Mouse (Mus musculus): ENCODE data around the gene Lman2l. TPM values are rescaled to one million over a fixed set of nuclear protein-coding genes. Genes with fewer than 3 reads are reported as not detected.
A peak's percentile ranks its signal among the peaks of the same experiment; 100 is the strongest.

Gene Lman2l
- polyA plus RNA-seq, 1 experiment from 2014 or later = 42.1 TPM

GRCm38 (mm10) chr1:36454055-36454815 lies 9.2 kb upstream of the Lman2l start:
- 81% methylated on average over 6 of the region's 6 CpGs for WGBS
- Histone ChIP-seq H3K9ac (no peak overlapping the region), H3K27me3 (replicated peaks) (no peaks in the 10 kb centered on the region), H3K4me2 (no peak overlapping the region), H3K27ac (no peak overlapping the region), H3K36me3 (no peaks in the 10 kb centered on the region), H3K9me3 (no peaks in the 10 kb centered on the region), H3K4me1 (0 out of 2 replicates have a peak, but pooled peaks cover 4% of the 10 kb centered on the region), H3K4me3 (replicated peaks) (no peak overlapping the region)
- ATAC-seq (ENCODE audit: insufficient read depth, low FRiP score, low read depth) = no peak

GRCm38 (mm10) chr1:36446841-36447240 lies 1.8 kb upstream of the Lman2l start:
- ATAC-seq (ENCODE audit: insufficient read depth, low FRiP score, low read depth) = no peak
- Histone ChIP-seq H3K4me3 (replicated peaks) (no peak overlapping the region), H3K9ac (no peak overlapping the region), H3K27ac (no peak overlapping the region), H3K9me3 (no peaks in the 10 kb centered on the region), H3K4me1 (peaks cover 6% of the 10 kb centered on the region; the same call in 1 of the 2 replicates), H3K36me3 (peaks cover 3% of the 10 kb centered on the region; the same call in 1 of the 2 replicates), H3K4me2 (no peak overlapping the region), H3K27me3 (replicated peaks) (no peaks in the 10 kb centered on the region)
- WGBS = 84% methylated on average over 5 of the region's 5 CpGs

GRCm38 (mm10) chr1:36446106-36446824 lies 1.2 kb upstream of the Lman2l start:
- H3K9me3 ChIP-seq = no peaks in the 10 kb centered on the region
- no peak overlapping the region for H3K4me2 ChIP-seq
- no peak overlapping the region for H3K4me3 ChIP-seq (replicated peaks)
- no peaks in the 10 kb centered on the region for H3K27me3 ChIP-seq (replicated peaks)
- no peak overlapping the region for H3K27ac ChIP-seq
- H3K9ac ChIP-seq = no peak overlapping the region
- H3K36me3 ChIP-seq = peaks cover 3% of the 10 kb centered on the region; the same call in 1 of the 2 replicates
- ATAC-seq (ENCODE audit: insufficient read depth, low FRiP score, low read depth) = no peak
- H3K4me1 ChIP-seq = peaks cover 6% of the 10 kb centered on the region; the same call in 1 of the 2 replicates
- WGBS = 73% methylated on average over 5 of the region's 5 CpGs

GRCm38 (mm10) chr1:36445508-36445907 lies 437 bp upstream of the Lman2l start:
- Histone ChIP-seq H3K9ac (no peak overlapping the region), H3K36me3 (peaks cover 3% of the 10 kb centered on the region; the same call in 1 of the 2 replicates), H3K27me3 (replicated peaks) (no peaks in the 10 kb centered on the region), H3K4me3 (replicated peaks) (peak overlapping the region; percentile 97), H3K27ac (no peak overlapping the region; the same call in 1 of the 2 replicates), H3K9me3 (no peaks in the 10 kb centered on the region), H3K4me1 (peaks cover 6% of the 10 kb centered on the region; the same call in 1 of the 2 replicates), H3K4me2 (peak overlapping the region; percentile 11; the same call in 1 of the 2 replicates)
- no peak for ATAC-seq (ENCODE audit: insufficient read depth, low FRiP score, low read depth)
- 38% methylated on average over 8 of the region's 8 CpGs for WGBS

- peaks cover 35% of the 10 kb centered on the region for H3K36me3 ChIP-seq
- ATAC-seq (ENCODE audit: insufficient read depth, low FRiP score, low read depth) = no peak
- WGBS = 75% methylated on average over 4 of the region's 4 CpGs
- no peak overlapping the region for H3K4me3 ChIP-seq (replicated peaks)
- H3K27me3 ChIP-seq (replicated peaks) = no peaks in the 10 kb centered on the region
- H3K4me1 ChIP-seq = peaks cover 6% of the 10 kb centered on the region; the same call in 1 of the 2 replicates
- no peak overlapping the region for H3K9ac ChIP-seq
- no peak overlapping the region for H3K4me2 ChIP-seq
- no peak overlapping the region for H3K27ac ChIP-seq
- no peaks in the 10 kb centered on the region for H3K9me3 ChIP-seq
Observed at GRCm38 (mm10) chr1:36441101-36441500, 4.0 kb downstream of the Lman2l start.

- H3K4me3 ChIP-seq (replicated peaks) = no peak overlapping the region
- 86% methylated on average over 3 of the region's 3 CpGs for WGBS
- no peak overlapping the region for H3K4me2 ChIP-seq
- H3K36me3 ChIP-seq = peaks cover 40% of the 10 kb centered on the region
- no peaks in the 10 kb centered on the region for H3K9me3 ChIP-seq
- no peaks in the 10 kb centered on the region for H3K4me1 ChIP-seq
- no peak for ATAC-seq (ENCODE audit: insufficient read depth, low FRiP score, low read depth)
- no peak overlapping the region for H3K9ac ChIP-seq
- H3K27me3 ChIP-seq (replicated peaks) = no peaks in the 10 kb centered on the region
- H3K27ac ChIP-seq = no peak overlapping the region
Observed at GRCm38 (mm10) chr1:36437223-36437622, 7.8 kb downstream of the Lman2l start.

- H3K36me3 ChIP-seq = peaks cover 46% of the 10 kb centered on the region
- 93% methylated on average over 6 of the region's 6 CpGs for WGBS
- H3K27me3 ChIP-seq (replicated peaks) = no peaks in the 10 kb centered on the region
- no peak for ATAC-seq (ENCODE audit: insufficient read depth, low FRiP score, low read depth)
- H3K9ac ChIP-seq = no peak overlapping the region
- no peaks in the 10 kb centered on the region for H3K4me1 ChIP-seq
- H3K4me2 ChIP-seq = no peak overlapping the region
- H3K4me3 ChIP-seq (replicated peaks) = no peak overlapping the region
- no peaks in the 10 kb centered on the region for H3K9me3 ChIP-seq
- no peak overlapping the region for H3K27ac ChIP-seq
Observed at GRCm38 (mm10) chr1:36436515-36436914, 8.6 kb downstream of the Lman2l start.

- no peaks in the 10 kb centered on the region for H3K4me1 ChIP-seq
- no peaks in the 10 kb centered on the region for H3K9me3 ChIP-seq
- 72% methylated on average over 4 of the region's 4 CpGs for WGBS
- peaks cover 46% of the 10 kb centered on the region for H3K36me3 ChIP-seq
- no peak overlapping the region for H3K4me2 ChIP-seq
- no peak overlapping the region for H3K27ac ChIP-seq
- H3K27me3 ChIP-seq (replicated peaks) = no peaks in the 10 kb centered on the region
- H3K4me3 ChIP-seq (replicated peaks) = no peak overlapping the region
- no peak for ATAC-seq (ENCODE audit: insufficient read depth, low FRiP score, low read depth)
- no peak overlapping the region for H3K9ac ChIP-seq
Observed at GRCm38 (mm10) chr1:36435071-36435470, 10.0 kb downstream of the Lman2l start.

- no peak for ATAC-seq (ENCODE audit: insufficient read depth, low FRiP score, low read depth)
- Histone ChIP-seq H3K9me3 (no peaks in the 10 kb centered on the region), H3K9ac (no peak overlapping the region), H3K4me2 (no peak overlapping the region), H3K4me1 (no peaks in the 10 kb centered on the region), H3K27ac (no peak overlapping the region), H3K27me3 (replicated peaks) (no peaks in the 10 kb centered on the region), H3K4me3 (replicated peaks) (no peak overlapping the region), H3K36me3 (peaks cover 40% of the 10 kb centered on the region)
- WGBS = 92% methylated on average over 3 of the region's 3 CpGs
Observed at GRCm38 (mm10) chr1:36433616-36434015, 11.5 kb downstream of the Lman2l start.

- no peaks in the 10 kb centered on the region for H3K4me1 ChIP-seq
- H3K27ac ChIP-seq = no peak overlapping the region
- no peak for ATAC-seq (ENCODE audit: insufficient read depth, low FRiP score, low read depth)
- 72% methylated on average over 4 of the region's 4 CpGs for WGBS
- peaks cover 33% of the 10 kb centered on the region for H3K36me3 ChIP-seq
- H3K9me3 ChIP-seq = no peaks in the 10 kb centered on the region
- H3K4me2 ChIP-seq = no peak overlapping the region
- H3K27me3 ChIP-seq (replicated peaks) = no peaks in the 10 kb centered on the region
- no peak overlapping the region for H3K4me3 ChIP-seq (replicated peaks)
- H3K9ac ChIP-seq = no peak overlapping the region
Observed at GRCm38 (mm10) chr1:36432999-36433398, 12.1 kb downstream of the Lman2l start.

GRCm38 (mm10) chr1:36429511-36429910 lies 15.6 kb downstream of the Lman2l start:
- no peak overlapping the region for H3K4me2 ChIP-seq
- no peak overlapping the region for H3K4me3 ChIP-seq (replicated peaks)
- 84% methylated on average over 2 of the region's 2 CpGs for WGBS
- no peak overlapping the region for H3K9ac ChIP-seq
- H3K36me3 ChIP-seq = peaks cover 22% of the 10 kb centered on the region; the same call in 1 of the 2 replicates
- no peaks in the 10 kb centered on the region for H3K27me3 ChIP-seq (replicated peaks)
- H3K27ac ChIP-seq = no peak overlapping the region
- no peaks in the 10 kb centered on the region for H3K4me1 ChIP-seq
- H3K9me3 ChIP-seq = no peaks in the 10 kb centered on the region
- no peak for ATAC-seq (ENCODE audit: insufficient read depth, low FRiP score, low read depth)

- Histone ChIP-seq H3K4me3 (replicated peaks) (no peak overlapping the region), H3K4me2 (no peak overlapping the region), H3K36me3 (no peaks in the 10 kb centered on the region), H3K9me3 (no peaks in the 10 kb centered on the region), H3K4me1 (no peaks in the 10 kb centered on the region), H3K27me3 (replicated peaks) (no peaks in the 10 kb centered on the region), H3K9ac (no peak overlapping the region), H3K27ac (no peak overlapping the region)
- 73% methylated on average over 6 of the region's 6 CpGs for WGBS
- no peak for ATAC-seq (ENCODE audit: insufficient read depth, low FRiP score, low read depth)
Observed at GRCm38 (mm10) chr1:36404531-36404930, 40.5 kb downstream of the Lman2l start.
